Mouse (Mus musculus): ENCODE data around the gene Aldh1l2. TPM values are rescaled to one million over a fixed set of nuclear protein-coding genes. Genes with fewer than 3 reads are reported as not detected.
"Not testable (repeated sequence)": the region's sequence is repeated elsewhere in the genome, so short reads cannot be mapped to it uniquely, and the experiment has no call there.

Aldh1l2 gene
- polyA plus RNA-seq, 1 experiment from 2014 or later, result 0.90 TPM

GRCm38 (mm10) chr10:83524238-83524637, 9.7 kb downstream of the Aldh1l2 start:
- not testable (repeated sequence) for H3K27ac ChIP-seq; H3K9me3 ChIP-seq (replicated peaks); H3K4me1 ChIP-seq; H3K27me3 ChIP-seq (ENCODE audit: low read depth, poor library complexity, severe bottlenecking); H3K4me3 ChIP-seq; DNase-seq (ENCODE audit: low spot score); H3K36me3 ChIP-seq

DNA sequence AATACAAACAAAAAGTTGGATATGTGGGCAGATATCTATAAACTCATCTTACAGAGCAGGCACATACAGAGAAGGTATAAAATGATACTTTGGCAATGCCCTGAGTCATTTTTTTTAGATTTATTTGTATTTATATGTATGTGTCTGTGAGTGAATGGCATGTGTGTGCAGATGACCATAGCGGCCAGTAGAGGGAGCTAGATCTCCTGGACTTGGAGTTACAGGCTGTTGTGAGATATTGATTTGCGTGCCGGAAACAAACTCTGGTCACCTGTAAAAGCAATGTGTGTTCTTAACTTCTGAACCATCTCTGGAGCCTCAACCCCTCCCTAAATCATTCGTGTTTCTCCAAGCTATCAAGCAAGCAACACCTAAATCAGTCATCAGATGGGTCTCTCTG, 12.9 kb downstream of the Aldh1l2 start:
- H3K4me3 ChIP-seq, result no peak overlapping the region
- H3K9me3 ChIP-seq (replicated peaks), result no peaks in the 10 kb centered on the region
- no peak overlapping the region for H3K27ac ChIP-seq
- H3K36me3 ChIP-seq, result no peaks in the 10 kb centered on the region
- no peak for DNase-seq (ENCODE audit: low spot score)
- no peaks in the 10 kb centered on the region for H3K27me3 ChIP-seq (ENCODE audit: low read depth, poor library complexity, severe bottlenecking)
- WGBS, result 76% methylated on average over 4 of the region's 4 CpGs
- H3K4me1 ChIP-seq, result no peaks in the 10 kb centered on the region

DNA sequence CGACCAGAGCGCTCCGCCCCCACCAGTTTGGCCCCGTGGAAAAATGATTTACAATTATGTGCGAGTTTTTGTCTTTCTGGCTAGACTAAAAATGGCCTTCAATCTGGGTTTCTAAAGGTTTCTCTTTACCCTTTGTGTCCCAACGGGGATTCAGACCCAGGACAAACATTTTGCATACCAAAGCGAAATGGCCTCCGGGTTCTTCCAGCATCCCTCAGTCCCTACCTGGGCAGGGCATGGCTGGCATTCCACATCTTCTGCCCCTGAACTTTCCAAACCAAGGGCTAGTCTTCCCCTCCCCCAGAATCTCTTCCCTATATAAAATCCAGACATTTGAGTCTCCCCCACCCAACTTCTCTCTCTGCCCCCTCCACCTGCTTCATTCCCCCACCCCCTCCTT, 20.2 kb downstream of the Aldh1l2 start:
- 85% methylated on average over 8 of the region's 8 CpGs for WGBS
- Histone ChIP-seq H3K4me3 (no peak overlapping the region), H3K9me3 (replicated peaks) (no peaks in the 10 kb centered on the region)

DNA sequence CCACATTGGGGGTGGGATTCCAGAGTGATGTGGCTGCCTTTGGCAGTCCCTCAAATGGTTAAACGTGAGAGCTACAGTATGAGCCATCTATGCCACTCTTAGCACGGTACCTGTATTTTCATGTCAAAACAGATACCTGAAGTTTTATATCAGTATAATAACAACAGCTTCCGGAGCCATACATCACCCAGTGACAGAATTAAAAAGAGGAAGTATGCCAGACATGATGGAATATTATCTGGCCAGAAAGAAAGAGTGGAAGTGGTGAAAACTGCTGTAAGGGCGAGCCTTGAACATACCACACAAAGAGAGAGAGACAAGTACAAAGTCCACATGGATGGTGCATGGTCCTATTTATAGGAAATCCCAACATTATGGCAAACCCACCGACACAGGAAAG, 22.6 kb downstream of the Aldh1l2 start:
- Histone ChIP-seq H3K27ac (no peak overlapping the region), H3K9me3 (replicated peaks) (no peaks in the 10 kb centered on the region), H3K36me3 (no peaks in the 10 kb centered on the region), H3K4me3 (no peak overlapping the region), H3K4me1 (no peaks in the 10 kb centered on the region), H3K27me3 (ENCODE audit: low read depth, poor library complexity, severe bottlenecking) (no peaks in the 10 kb centered on the region)
- 81% methylated on average over 5 of the region's 5 CpGs for WGBS
- DNase-seq (ENCODE audit: low spot score), result no peak

More for the DNA sequence above, 20.2 kb downstream of the Aldh1l2 start:
- H3K4me1 ChIP-seq, result no peaks in the 10 kb centered on the region
- no peaks in the 10 kb centered on the region for H3K27me3 ChIP-seq (ENCODE audit: low read depth, poor library complexity, severe bottlenecking)
- no peak for DNase-seq (ENCODE audit: low spot score)
- no peak overlapping the region for H3K27ac ChIP-seq
- no peaks in the 10 kb centered on the region for H3K36me3 ChIP-seq

GRCm38 (mm10) chr10:83508962-83509660, 24.8 kb downstream of the Aldh1l2 start:
- Histone ChIP-seq H3K27me3 (ENCODE audit: low read depth, poor library complexity, severe bottlenecking) (no peaks in the 10 kb centered on the region), H3K36me3 (no peaks in the 10 kb centered on the region), H3K4me1 (no peaks in the 10 kb centered on the region), H3K4me3 (no peak overlapping the region), H3K9me3 (replicated peaks) (no peaks in the 10 kb centered on the region), H3K27ac (no peak overlapping the region)
- no peak for DNase-seq (ENCODE audit: low spot score)
- WGBS, result 66% methylated on average over 8 of the region's 8 CpGs

- H3K27ac ChIP-seq, result no peak overlapping the region
- H3K36me3 ChIP-seq, result no peaks in the 10 kb centered on the region
- no peak overlapping the region for H3K4me3 ChIP-seq
- no peak for DNase-seq (ENCODE audit: low spot score)
- 86% methylated on average over 13 of the region's 13 CpGs for WGBS
- H3K9me3 ChIP-seq (replicated peaks), result no peaks in the 10 kb centered on the region
- no peaks in the 10 kb centered on the region for H3K4me1 ChIP-seq
- H3K27me3 ChIP-seq (ENCODE audit: low read depth, poor library complexity, severe bottlenecking), result no peaks in the 10 kb centered on the region
Observed at GRCm38 (mm10) chr10:83497321-83497720, 36.6 kb downstream of the Aldh1l2 start.

- Histone ChIP-seq H3K4me3 (no peak overlapping the region), H3K36me3 (no peaks in the 10 kb centered on the region), H3K9me3 (replicated peaks) (no peaks in the 10 kb centered on the region), H3K4me1 (no peaks in the 10 kb centered on the region), H3K27ac (no peak overlapping the region), H3K27me3 (ENCODE audit: low read depth, poor library complexity, severe bottlenecking) (no peaks in the 10 kb centered on the region)
- WGBS, result 90% methylated on average over 6 of the region's 6 CpGs
- no peak for DNase-seq (ENCODE audit: low spot score)
Observed at GRCm38 (mm10) chr10:83490506-83490905, 43.4 kb downstream of the Aldh1l2 start.

- no peak for DNase-seq (ENCODE audit: low spot score)
- H3K27ac ChIP-seq, result no peak overlapping the region
- H3K4me3 ChIP-seq, result no peak overlapping the region
- 0 out of 2 replicates have a peak, but pooled peaks cover 1% of the 10 kb centered on the region for H3K36me3 ChIP-seq
- 83% methylated on average over 5 of the region's 5 CpGs for WGBS
- H3K4me1 ChIP-seq, result no peaks in the 10 kb centered on the region
- H3K9me3 ChIP-seq (replicated peaks), result no peaks in the 10 kb centered on the region
- H3K27me3 ChIP-seq (ENCODE audit: low read depth, poor library complexity, severe bottlenecking), result no peaks in the 10 kb centered on the region
Observed at GRCm38 (mm10) chr10:83477286-83477685, 56.7 kb downstream of the Aldh1l2 start.

DNA sequence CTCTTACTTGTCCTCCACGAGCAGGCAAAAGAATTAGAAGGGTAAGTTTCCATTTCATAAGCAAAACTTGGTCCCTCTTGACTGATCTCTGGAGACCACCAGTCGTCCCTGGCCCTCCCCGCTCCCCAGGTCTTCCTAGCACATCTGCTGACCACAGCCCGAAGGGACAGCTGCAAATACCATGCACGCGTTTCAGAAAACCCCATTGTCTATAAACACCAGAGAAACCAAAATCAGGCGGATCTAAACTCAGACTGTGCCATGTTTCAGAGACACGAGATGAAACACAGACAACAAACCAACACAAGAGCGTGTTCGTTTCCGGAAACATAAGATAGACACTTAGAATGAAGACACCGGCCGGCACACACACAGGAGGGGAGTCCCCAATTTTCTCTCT, 58.7 kb downstream of the Aldh1l2 start:
- H3K27ac ChIP-seq, result no peak overlapping the region
- H3K9me3 ChIP-seq (replicated peaks), result no peaks in the 10 kb centered on the region
- H3K27me3 ChIP-seq (ENCODE audit: low read depth, poor library complexity, severe bottlenecking), result no peaks in the 10 kb centered on the region
- DNase-seq (ENCODE audit: low spot score), result no peak
- no peak overlapping the region for H3K4me3 ChIP-seq
- 95% methylated on average over 13 of the region's 13 CpGs for WGBS
- H3K4me1 ChIP-seq, result no peaks in the 10 kb centered on the region
- H3K36me3 ChIP-seq, result 0 out of 2 replicates have a peak, but pooled peaks cover 1% of the 10 kb centered on the region

GRCm38 (mm10) chr10:83457531-83457930, 76.4 kb downstream of the Aldh1l2 start:
- H3K27ac ChIP-seq, result no peak overlapping the region
- H3K4me1 ChIP-seq, result no peaks in the 10 kb centered on the region
- H3K27me3 ChIP-seq (ENCODE audit: low read depth, poor library complexity, severe bottlenecking), result no peaks in the 10 kb centered on the region
- H3K36me3 ChIP-seq, result peaks cover 25% of the 10 kb centered on the region
- H3K4me3 ChIP-seq, result no peak overlapping the region
- DNase-seq (ENCODE audit: low spot score), result no peak
- 0 out of 2 replicates have a peak, but pooled peaks cover 3% of the 10 kb centered on the region for H3K9me3 ChIP-seq (replicated peaks)
- WGBS, result 94% methylated on average over 3 of the region's 3 CpGs

GRCm38 (mm10) chr10:83448582-83448981, 85.4 kb downstream of the Aldh1l2 start:
- Histone ChIP-seq H3K9me3 (replicated peaks) (no peaks in the 10 kb centered on the region; the same call in 1 of the 2 replicates), H3K27ac (no peak overlapping the region)
- WGBS, result 93% methylated on average over 7 of the region's 7 CpGs

More at GRCm38 (mm10) chr10:83448582-83448981, 85.4 kb downstream of the Aldh1l2 start:
- DNase-seq (ENCODE audit: low spot score), result no peak
- Histone ChIP-seq H3K27me3 (ENCODE audit: low read depth, poor library complexity, severe bottlenecking) (no peaks in the 10 kb centered on the region), H3K4me3 (no peak overlapping the region), H3K36me3 (peaks cover 17% of the 10 kb centered on the region), H3K4me1 (no peaks in the 10 kb centered on the region)
